ENCODE assay signal across 8 mouse cellular contexts in genomic region chr12:102242076-102242722, GRCm38 (mm10). TPM values are rescaled to one million over a fixed set of nuclear protein-coding genes. Genes with fewer than 3 reads are reported as not detected.
DNase-seq lines count a peak whose midpoint lies in the region; ATAC-seq lines count a peak whose summit lies in the region.

No protein-coding gene starts in this region.

- H3K4me1 ChIP-seq in forebrain, embryonic 10.5 days = peaks cover 28% of the 10 kb centered on the region
- H3K4me1 ChIP-seq in forebrain, embryonic 12.5 days = peaks cover 6% of the 10 kb centered on the region; the same call in 1 of the 2 replicates
- peaks cover 7% of the 10 kb centered on the region; the same call in 1 of the 2 replicates for H3K4me1 ChIP-seq in neural tube, embryonic 13.5 days (replicated peaks)
- no peaks in the 10 kb centered on the region for H3K4me1 ChIP-seq in stomach, embryonic 15.5 days

- no peaks in the 10 kb centered on the region for H3K36me3 ChIP-seq in forebrain, embryonic 10.5 days (replicated peaks)
- H3K36me3 ChIP-seq in forebrain, embryonic 12.5 days (replicated peaks) = no peaks in the 10 kb centered on the region
- no peaks in the 10 kb centered on the region for H3K36me3 ChIP-seq in neural tube, embryonic 13.5 days
- H3K36me3 ChIP-seq in stomach, embryonic 15.5 days = no peaks in the 10 kb centered on the region

- no peak overlapping the region for H3K4me3 ChIP-seq in forebrain, embryonic 10.5 days
- no peak overlapping the region for H3K4me3 ChIP-seq in forebrain, embryonic 12.5 days (replicated peaks)
- H3K4me3 ChIP-seq in neural tube, embryonic 13.5 days = no peak overlapping the region
- no peak overlapping the region for H3K4me3 ChIP-seq in stomach, embryonic 15.5 days (replicated peaks)

- 61% methylated on average over 6 of the region's 6 CpGs for WGBS in forebrain, embryonic 10.5 days
- WGBS in forebrain, embryonic 12.5 days = 60% methylated on average over 6 of the region's 6 CpGs
- WGBS in neural tube, embryonic 13.5 days = 59% methylated on average over 6 of the region's 6 CpGs
- WGBS in stomach, embryonic 15.5 days = 48% methylated on average over 6 of the region's 6 CpGs

- H3K9me3 ChIP-seq in forebrain, embryonic 10.5 days = no peaks in the 10 kb centered on the region
- no peaks in the 10 kb centered on the region for H3K9me3 ChIP-seq in forebrain, embryonic 12.5 days
- H3K9me3 ChIP-seq in neural tube, embryonic 13.5 days = no peaks in the 10 kb centered on the region
- H3K9me3 ChIP-seq in stomach, embryonic 15.5 days = no peaks in the 10 kb centered on the region

- H3K9ac ChIP-seq in forebrain, embryonic 12.5 days = no peak overlapping the region
- H3K9ac ChIP-seq in neural tube, embryonic 13.5 days = no peak overlapping the region
- H3K9ac ChIP-seq in stomach, embryonic 15.5 days = no peak overlapping the region

- H3K27me3 ChIP-seq in forebrain, embryonic 10.5 days (ENCODE audit: poor library complexity, severe bottlenecking) = no peaks in the 10 kb centered on the region
- no peaks in the 10 kb centered on the region for H3K27me3 ChIP-seq in forebrain, embryonic 12.5 days
- H3K27me3 ChIP-seq in neural tube, embryonic 13.5 days = no peaks in the 10 kb centered on the region
- no peaks in the 10 kb centered on the region for H3K27me3 ChIP-seq in stomach, embryonic 15.5 days (replicated peaks)

- H3K27ac ChIP-seq in forebrain, embryonic 10.5 days = peak overlapping the region; percentile 27
- H3K27ac ChIP-seq in forebrain, embryonic 12.5 days = no peak overlapping the region
- no peak overlapping the region for H3K27ac ChIP-seq in neural tube, embryonic 13.5 days (replicated peaks)
- no peak overlapping the region for H3K27ac ChIP-seq in stomach, embryonic 15.5 days

- no peak for ATAC-seq in forebrain, embryonic 12.5 days (ENCODE audit: low FRiP score)
- peak; percentile 23; the same call in 1 of the 2 replicates for ATAC-seq in neural tube, embryonic 13.5 days (ENCODE audit: low read depth)
- peak; percentile 65 to 77 for ATAC-seq in hematopoietic stem cell, adult 5-6 weeks (replicated peaks in 1 of 2; ENCODE audit: insufficient read depth in 1 of 2, low FRiP score in 2 of 2, low TSS enrichment in 1 of 2, low read depth in 1 of 2, poor library complexity in 2 of 2, severe bottlenecking in 2 of 2)
- ATAC-seq in stomach, embryonic 15.5 days (ENCODE audit: insufficient read depth, low FRiP score, low read depth) = peak; percentile 29; the same call in 1 of the 2 replicates

- H3K4me2 ChIP-seq in forebrain, embryonic 12.5 days = no peak overlapping the region
- no peak overlapping the region for H3K4me2 ChIP-seq in neural tube, embryonic 13.5 days
- no peak overlapping the region for H3K4me2 ChIP-seq in stomach, embryonic 15.5 days

- DNase-seq in forebrain, embryonic 10.5 days (ENCODE audit: extremely low spot score, low spot score) = no peak
- no peak for DNase-seq in neural tube, embryonic 10.5 days (ENCODE audit: extremely low spot score, low spot score)
- no peak for DNase-seq in thymus, postnatal 36 days
- DNase-seq in right cerebral cortex, adult 18-20 months = no peak

RNA-seq across cellular contexts. Expression of gene Rin3, which starts 40.6 kb away (rescaled TPM):
- 2.8 and 3.3 TPM in 2 replicates for polyA plus RNA-seq in forebrain, embryonic 10.5 days (2016; fragmentation: Nextera tagmentation; extraction: Ambion mirVana)
- 2.2 and 2.9 TPM in 2 replicates for polyA plus RNA-seq in forebrain, embryonic 12.5 days (2016; fragmentation: Nextera tagmentation; extraction: Ambion mirVana)
- polyA plus RNA-seq in neural tube, embryonic 13.5 days (2015; fragmentation: Nextera tagmentation; extraction: Ambion mirVana) = 4.6 and 5.7 TPM in 2 replicates
- 41.8 and 63.7 TPM in 2 replicates for total RNA-seq in hematopoietic stem cell, adult 5-6 weeks (2017)
- polyA plus RNA-seq in stomach, embryonic 15.5 days (2015; fragmentation: Nextera tagmentation; extraction: Ambion mirVana) = 10.5 TPM in 2 replicates
